Mouse (Mus musculus) ES-E14 (cell line): ENCODE data around the gene Med15.

Experiments used
- HCFC1 ChIP-seq: IDR thresholded peaks from 2 replicates; pipeline ENCODE4 v1.6.1; 2012; ENCODE audit warnings: low read length, inconsistent platforms, borderline replicate concordance; ENCODE audit not compliant: insufficient read depth
- MAFK ChIP-seq: IDR thresholded peaks from 2 replicates; pipeline ENCODE4 v1.6.1; 2014; ENCODE audit warnings: mild to moderate bottlenecking, low read depth, low read length, inconsistent platforms; ENCODE audit not compliant: insufficient read depth
- ZNF384 ChIP-seq: IDR thresholded peaks from 2 replicates; pipeline ENCODE4 v1.6.1; 2012; ENCODE audit warnings: low read depth, low read length, inconsistent platforms

DNA sequence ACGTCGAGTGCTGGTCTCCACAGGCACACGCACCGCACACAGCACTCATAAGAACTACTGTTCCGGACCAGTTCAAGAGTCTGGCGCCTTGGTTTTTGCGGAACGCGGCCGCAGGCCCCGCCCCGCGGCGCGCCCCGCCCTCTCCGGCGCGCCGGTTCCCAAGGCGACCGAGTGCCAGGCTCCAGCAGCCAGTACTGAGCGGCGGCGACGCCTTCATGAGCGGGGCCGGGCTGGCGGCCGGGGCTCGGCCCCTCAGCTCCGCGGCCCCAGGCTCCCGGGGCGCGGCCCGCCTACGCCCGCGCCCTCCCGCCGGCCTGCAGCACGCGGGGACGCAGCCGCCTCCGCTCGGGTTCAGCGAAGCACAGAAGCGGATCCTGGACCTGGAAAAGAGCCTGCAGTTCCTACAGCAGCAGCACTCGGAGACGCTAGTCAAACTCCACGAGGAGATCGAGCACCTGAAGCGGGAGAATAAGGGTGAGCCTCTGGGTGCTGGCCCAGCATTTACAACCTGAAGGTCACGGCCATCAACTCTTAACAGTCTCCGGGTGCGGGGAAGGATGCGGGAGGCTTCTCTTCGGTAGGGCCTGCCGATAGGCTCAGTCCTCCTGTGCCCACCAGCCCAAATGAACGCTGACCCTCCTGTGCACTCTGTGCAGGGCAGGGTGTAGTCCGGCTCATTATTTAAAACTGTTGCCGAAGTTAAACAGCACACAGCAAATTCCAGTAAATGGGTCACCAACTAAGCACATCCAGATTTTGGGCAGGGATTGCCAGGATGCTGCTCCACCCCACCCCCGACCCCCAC, 86.2 kb downstream of the Med15 start, which contains the start of gene Ccdc74a:
- TF ChIP-seq MAFK (no peak), ZNF384 (no peak), HCFC1 (no peak)
